Mouse (Mus musculus): ENCODE measurements at regions not wholly inside any gene's neighbourhood (a gene's known extent, or its start where the extent isn't known, plus 50 kb on each side); places are given as distances from the start of the nearest gene placed in this dataset.
A peak's percentile ranks its signal among the peaks of the same experiment; 100 is the strongest.

DNA sequence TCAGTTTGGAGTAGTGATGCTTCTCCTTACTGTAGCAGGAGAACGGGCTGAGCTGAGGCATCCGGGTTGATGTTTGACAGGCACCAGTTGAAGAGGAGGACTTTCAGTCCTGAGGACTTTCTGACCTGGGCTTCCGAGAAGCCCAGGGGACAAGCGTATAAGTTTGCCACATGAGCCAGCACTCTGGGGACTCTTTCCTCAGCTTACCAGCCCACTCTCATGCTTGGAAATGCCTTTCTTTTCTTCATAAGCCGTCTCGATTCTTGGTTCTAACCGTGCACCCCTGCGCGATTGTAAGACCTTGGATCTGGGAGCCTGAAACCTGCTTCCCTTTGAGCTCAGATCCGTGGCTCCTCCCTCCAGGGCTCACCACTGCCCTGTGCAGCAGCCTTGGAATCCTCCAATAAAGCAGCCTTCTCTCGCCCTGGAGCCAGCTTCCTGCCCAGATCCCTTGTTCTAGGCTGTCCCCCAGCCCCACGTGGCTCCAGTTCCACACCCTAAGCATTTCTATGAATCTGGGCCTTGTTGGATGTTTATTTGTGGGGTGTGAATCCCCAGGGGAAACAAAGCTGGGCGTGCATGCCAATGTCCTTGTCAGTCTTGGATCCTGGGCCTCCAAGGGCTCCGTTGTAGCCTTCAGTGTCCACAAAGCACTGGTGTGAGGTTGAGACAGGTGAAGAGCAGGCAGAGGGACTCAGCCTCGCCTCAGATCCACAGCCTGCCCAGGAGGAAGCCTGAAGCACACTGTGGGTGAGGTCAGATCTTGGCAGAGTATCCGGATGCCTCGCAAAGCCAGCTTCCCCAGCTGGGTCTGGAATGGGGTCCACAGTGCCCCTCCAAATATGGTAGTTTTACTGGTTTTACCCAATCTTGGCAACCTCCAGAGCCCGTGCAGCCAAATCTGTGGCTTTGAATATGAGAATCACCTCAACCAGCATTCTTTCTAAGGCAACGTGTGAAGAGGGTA, 163.7 kb downstream of the Ly86 start:
- no peak for TF ChIP-seq POLR2A (IDR thresholded peaks at IDR 0.05; ENCODE audit: insufficient read depth, low read depth, low read length)
- no peak for TF ChIP-seq CTCF (IDR thresholded peaks at IDR 0.05; ENCODE audit: insufficient read depth, low read depth, low read length)
- 61% methylated on average over 19 of the region's 19 CpGs for WGBS
- H3K4me1 ChIP-seq (ENCODE audit: control insufficient read depth, insufficient read depth, low read length), result 0 out of 2 replicates have a peak, but pooled peaks cover 6% of the 10 kb centered on the region
- no peak overlapping the region for H3K27ac ChIP-seq (ENCODE audit: insufficient read depth, low read depth, low read length)
- no peak overlapping the region for H3K4me3 ChIP-seq (ENCODE audit: insufficient read depth, low read depth, low read length)

DNA sequence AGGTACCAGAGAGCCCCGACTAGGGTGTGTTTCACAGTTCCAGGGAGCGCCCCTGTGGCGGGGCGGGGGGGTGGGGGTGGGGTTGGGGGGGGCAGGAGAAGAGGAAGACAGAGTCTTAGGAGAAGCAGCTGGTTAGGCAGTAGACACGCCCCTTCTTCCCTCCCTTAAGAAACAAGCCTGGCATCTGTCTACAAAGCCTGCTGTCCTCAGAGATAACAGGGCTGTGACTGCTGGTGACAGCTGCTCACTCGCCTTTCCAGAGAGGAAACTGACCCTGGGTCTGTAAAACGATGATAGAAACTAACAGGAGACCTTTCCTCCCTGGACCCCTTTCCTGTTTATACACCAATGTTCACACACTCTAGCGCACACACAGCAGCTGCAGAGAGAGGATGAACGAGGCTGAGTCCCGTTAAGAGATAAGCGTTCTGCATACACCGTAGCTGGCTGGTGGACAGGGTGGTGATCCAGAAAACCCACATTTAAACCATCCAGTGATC, 164.4 kb downstream of the Ly86 start:
- TF ChIP-seq CTCF (IDR thresholded peaks at IDR 0.05; ENCODE audit: insufficient read depth, low read depth, low read length), result no peak
- TF ChIP-seq POLR2A (IDR thresholded peaks at IDR 0.05; ENCODE audit: insufficient read depth, low read depth, low read length), result no peak
- Histone ChIP-seq H3K27ac (ENCODE audit: insufficient read depth, low read depth, low read length) (no peak overlapping the region), H3K4me1 (ENCODE audit: control insufficient read depth, insufficient read depth, low read length) (peaks cover 12% of the 10 kb centered on the region), H3K4me3 (ENCODE audit: insufficient read depth, low read depth, low read length) (no peak overlapping the region)
- WGBS, result 34% methylated on average over 12 of the region's 12 CpGs

DNA sequence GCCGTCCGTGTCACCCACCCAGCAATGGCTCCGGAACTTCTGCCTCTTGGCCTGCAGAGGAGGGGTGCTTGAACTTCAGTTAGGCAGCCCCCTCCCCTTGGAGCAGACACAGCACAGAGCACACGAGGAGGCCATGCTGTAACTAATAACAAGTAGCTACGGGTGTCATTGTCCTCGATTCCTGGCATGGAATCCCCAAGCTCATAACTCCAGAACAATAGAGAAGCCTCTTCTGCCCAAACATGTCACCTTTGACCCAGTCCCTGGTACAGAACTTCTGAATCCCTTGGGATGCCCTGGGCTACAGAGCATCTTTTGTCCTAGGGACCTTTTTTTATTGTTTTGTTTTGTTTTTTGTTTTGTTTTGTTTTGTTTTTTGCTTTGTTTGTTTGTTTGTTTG, 165.5 kb downstream of the Ly86 start:
- peaks cover 13% of the 10 kb centered on the region for H3K4me1 ChIP-seq (ENCODE audit: control insufficient read depth, insufficient read depth, low read length)
- WGBS, result 84% methylated on average over 6 of the region's 6 CpGs

GRCm38 (mm10) chr13:37511006-37511405, 166.0 kb downstream of the Ly86 start:
- Histone ChIP-seq H3K27ac (ENCODE audit: insufficient read depth, low read depth, low read length) (no peak overlapping the region), H3K4me3 (ENCODE audit: insufficient read depth, low read depth, low read length) (no peak overlapping the region), H3K4me1 (ENCODE audit: control insufficient read depth, insufficient read depth, low read length) (peaks cover 13% of the 10 kb centered on the region)
- WGBS, result 87% methylated on average over 6 of the region's 6 CpGs
- TF ChIP-seq POLR2A (IDR thresholded peaks at IDR 0.05; ENCODE audit: insufficient read depth, low read depth, low read length), result no peak
- TF ChIP-seq CTCF (IDR thresholded peaks at IDR 0.05; ENCODE audit: insufficient read depth, low read depth, low read length), result no peak

More for the DNA sequence above, 165.5 kb downstream of the Ly86 start:
- Histone ChIP-seq H3K4me3 (ENCODE audit: insufficient read depth, low read depth, low read length) (no peak overlapping the region), H3K27ac (ENCODE audit: insufficient read depth, low read depth, low read length) (no peak overlapping the region)
- no peak for TF ChIP-seq POLR2A (IDR thresholded peaks at IDR 0.05; ENCODE audit: insufficient read depth, low read depth, low read length)
- TF ChIP-seq CTCF (IDR thresholded peaks at IDR 0.05; ENCODE audit: insufficient read depth, low read depth, low read length), result no peak

DNA sequence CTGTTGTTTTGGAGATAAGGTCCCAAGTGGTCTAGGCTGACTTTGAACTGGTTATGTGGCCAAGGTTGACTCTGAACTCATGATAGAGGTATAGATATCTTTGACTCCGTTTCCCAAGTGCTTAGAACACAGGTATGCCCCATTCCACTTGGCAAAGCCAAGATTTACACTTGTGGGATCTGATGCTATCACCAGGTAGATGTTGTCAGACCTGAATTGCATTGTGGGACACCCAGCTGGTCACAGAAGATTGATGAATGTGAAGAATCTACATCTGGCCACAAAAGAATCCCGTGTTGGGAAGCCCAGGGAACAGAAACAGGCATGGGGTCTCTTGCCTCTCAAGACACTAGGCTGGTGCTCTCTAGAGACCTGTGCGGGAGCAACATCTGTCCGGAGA, 166.4 kb downstream of the Ly86 start:
- no peak overlapping the region for H3K4me3 ChIP-seq (ENCODE audit: insufficient read depth, low read depth, low read length)
- H3K4me1 ChIP-seq (ENCODE audit: control insufficient read depth, insufficient read depth, low read length), result peaks cover 10% of the 10 kb centered on the region
- 91% methylated on average over 4 of the region's 4 CpGs for WGBS
- no peak for TF ChIP-seq CTCF (IDR thresholded peaks at IDR 0.05; ENCODE audit: insufficient read depth, low read depth, low read length)
- TF ChIP-seq POLR2A (IDR thresholded peaks at IDR 0.05; ENCODE audit: insufficient read depth, low read depth, low read length), result no peak
- no peak overlapping the region for H3K27ac ChIP-seq (ENCODE audit: insufficient read depth, low read depth, low read length)

DNA sequence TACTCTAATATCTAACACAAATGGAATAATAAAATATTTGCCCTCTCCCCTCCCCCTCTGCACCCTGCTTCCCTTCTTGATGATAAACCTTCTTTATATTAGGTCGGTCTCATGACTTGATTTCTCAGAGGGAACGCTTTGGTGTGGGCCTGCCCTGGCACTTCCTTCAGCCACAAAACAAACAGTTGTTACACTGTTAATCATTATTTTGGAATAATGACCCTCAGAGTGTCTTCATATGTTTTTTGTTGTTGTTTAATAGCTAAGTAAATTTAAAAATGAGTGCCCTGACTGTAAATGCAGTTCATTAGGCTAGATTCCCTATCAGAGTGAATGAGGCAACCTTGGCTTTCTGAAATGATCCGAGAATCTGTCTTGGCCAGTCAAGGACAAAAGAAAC, 167.8 kb downstream of the Ly86 start:
- peaks cover 13% of the 10 kb centered on the region for H3K4me1 ChIP-seq (ENCODE audit: control insufficient read depth, insufficient read depth, low read length)
- H3K27ac ChIP-seq (ENCODE audit: insufficient read depth, low read depth, low read length), result no peak overlapping the region
- no peak overlapping the region for H3K4me3 ChIP-seq (ENCODE audit: insufficient read depth, low read depth, low read length)
- no peak for TF ChIP-seq POLR2A (IDR thresholded peaks at IDR 0.05; ENCODE audit: insufficient read depth, low read depth, low read length)
- no peak for TF ChIP-seq CTCF (IDR thresholded peaks at IDR 0.05; ENCODE audit: insufficient read depth, low read depth, low read length)
- WGBS, result 87% methylated on average over 3 of the region's 3 CpGs

DNA sequence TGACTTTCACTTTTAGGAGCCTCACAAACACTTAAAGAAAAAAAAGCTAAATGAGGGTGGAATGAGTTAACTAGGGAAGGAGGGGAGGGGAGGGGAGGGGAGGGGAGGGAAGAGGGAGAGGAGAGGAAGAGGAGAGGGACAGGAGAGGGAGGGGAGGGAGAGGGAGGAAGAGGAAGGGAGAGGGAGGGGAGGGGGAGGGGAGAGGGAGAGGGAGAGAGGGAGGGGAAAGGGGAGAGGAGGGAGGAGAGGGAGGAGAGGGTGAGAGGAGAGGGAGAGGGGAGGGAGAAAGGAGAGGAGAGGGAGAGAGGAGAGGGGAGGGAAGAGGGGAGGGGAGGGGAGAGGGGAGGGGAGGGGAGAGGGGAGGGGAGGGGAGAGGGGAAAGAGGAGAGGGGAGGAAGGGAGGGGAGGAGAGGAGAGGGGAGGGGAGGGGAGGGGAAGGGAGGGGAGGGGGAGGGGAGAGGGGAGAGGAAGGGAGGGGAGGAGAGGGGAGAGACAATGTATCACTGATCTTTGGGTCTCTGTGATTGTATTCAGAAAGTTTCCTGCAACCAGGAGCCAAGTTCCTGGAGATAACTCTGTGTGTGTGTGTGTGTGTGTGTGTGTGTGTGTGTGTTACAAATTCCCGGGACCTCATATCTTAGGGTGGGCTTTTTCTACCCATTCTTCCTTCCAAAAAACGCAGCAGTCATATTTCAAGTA, 168.3 kb downstream of the Ly86 start:
- no peak overlapping the region for H3K27ac ChIP-seq (ENCODE audit: insufficient read depth, low read depth, low read length)
- WGBS, result 43% methylated on average over 2 of the region's 2 CpGs

GRCm38 (mm10) chr13:37513905-37514607, 169.0 kb downstream of the Ly86 start:
- H3K27ac ChIP-seq (ENCODE audit: insufficient read depth, low read depth, low read length), result peak overlapping the region; percentile 29
- H3K4me1 ChIP-seq (ENCODE audit: control insufficient read depth, insufficient read depth, low read length), result peaks cover 11% of the 10 kb centered on the region
- TF ChIP-seq CTCF (IDR thresholded peaks at IDR 0.05; ENCODE audit: insufficient read depth, low read depth, low read length) (no peak), POLR2A (IDR thresholded peaks at IDR 0.05; ENCODE audit: insufficient read depth, low read depth, low read length) (no peak)
- 30% methylated on average over 23 of the region's 23 CpGs for WGBS
- H3K4me3 ChIP-seq (ENCODE audit: insufficient read depth, low read depth, low read length), result no peak overlapping the region

More for the DNA sequence above, 168.3 kb downstream of the Ly86 start:
- TF ChIP-seq POLR2A (IDR thresholded peaks at IDR 0.05; ENCODE audit: insufficient read depth, low read depth, low read length), result no peak
- TF ChIP-seq CTCF (IDR thresholded peaks at IDR 0.05; ENCODE audit: insufficient read depth, low read depth, low read length), result no peak
- H3K4me1 ChIP-seq (ENCODE audit: control insufficient read depth, insufficient read depth, low read length), result peaks cover 13% of the 10 kb centered on the region
- no peak overlapping the region for H3K4me3 ChIP-seq (ENCODE audit: insufficient read depth, low read depth, low read length)

Data from olfactory bulb, adult 2 months (tissue).